Mouse (Mus musculus) T-helper 1 cell (primary cell): ENCODE results near the gene Asap3.

Experiments used
- in situ Hi-C: fragments of 300-600 bp; cut with MboI, MseI; formaldehyde crosslinking; loops from one replicate; pipeline ENCODE4 v1.15.1; 2025; ENCODE audit warnings: high pct_unique_total_duplicates

Gene Asap3

DNA sequence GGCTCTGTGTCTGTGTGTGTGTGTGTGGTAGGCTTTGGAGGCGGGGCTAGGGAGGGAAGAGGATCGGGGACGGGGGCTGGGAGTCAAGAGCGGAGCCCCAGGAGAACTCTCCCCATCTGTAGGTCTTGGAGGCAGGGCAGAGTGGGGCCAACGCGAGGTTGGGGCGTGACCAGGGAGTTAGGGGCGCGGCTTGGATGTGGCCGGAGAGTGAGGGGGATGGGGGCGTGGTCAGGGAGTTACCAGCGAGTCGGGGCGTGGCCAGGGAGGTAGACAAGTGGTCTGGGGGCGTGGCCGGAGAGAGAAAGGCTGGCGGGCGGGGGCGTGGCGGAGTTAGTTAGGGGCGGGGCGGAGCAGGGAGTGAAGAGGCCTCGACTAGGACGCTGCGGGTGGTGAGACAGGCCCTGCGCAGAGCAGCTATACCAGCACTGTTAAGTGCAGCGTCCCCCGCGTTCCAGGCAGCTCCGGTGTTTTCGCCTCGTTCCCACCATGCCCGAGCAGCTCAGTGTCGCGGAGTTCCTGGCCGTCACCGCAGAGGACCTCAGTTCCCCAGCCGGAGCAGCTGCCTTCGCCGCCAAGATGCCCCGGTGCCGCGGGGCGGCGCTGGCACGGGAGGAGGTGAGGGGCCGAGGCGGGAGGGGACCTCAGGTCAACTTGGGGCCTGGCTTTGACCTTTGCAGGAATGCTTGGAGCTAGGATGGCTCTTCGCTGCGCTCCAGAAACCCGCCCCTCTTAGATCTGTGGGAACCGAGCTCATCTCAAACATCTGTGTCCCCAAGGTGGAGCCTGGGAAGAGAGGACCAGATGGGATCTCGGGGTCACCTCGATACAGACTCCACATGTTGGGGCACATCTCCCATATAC, at the start of gene Asap3:
Gene Asap3, plus strand, starts transcription at position 333 of the 861 bp plus-strand sequence.
- in situ Hi-C loops, result no loop called here

DNA sequence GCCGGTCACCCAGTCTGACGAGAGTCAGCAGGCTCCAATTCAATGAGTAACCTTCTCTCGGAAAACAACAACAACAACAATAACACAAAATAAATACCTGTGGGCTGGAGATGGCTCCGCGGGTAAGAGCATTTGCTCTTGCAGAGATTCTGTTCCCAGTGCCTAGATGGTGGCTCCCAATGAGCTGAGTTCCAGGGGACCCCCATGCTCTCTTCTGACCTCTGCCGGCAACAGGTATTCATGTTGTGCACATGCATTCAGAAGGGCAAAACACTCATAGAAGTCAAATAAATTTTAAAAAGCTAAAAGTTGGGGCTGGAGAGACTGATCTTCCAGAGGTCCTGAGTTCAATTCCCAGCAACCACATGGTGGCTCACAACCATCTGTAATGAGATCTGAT, 47.7 kb upstream of the Asap3 start:
- in situ Hi-C loops, result no loop called here

DNA sequence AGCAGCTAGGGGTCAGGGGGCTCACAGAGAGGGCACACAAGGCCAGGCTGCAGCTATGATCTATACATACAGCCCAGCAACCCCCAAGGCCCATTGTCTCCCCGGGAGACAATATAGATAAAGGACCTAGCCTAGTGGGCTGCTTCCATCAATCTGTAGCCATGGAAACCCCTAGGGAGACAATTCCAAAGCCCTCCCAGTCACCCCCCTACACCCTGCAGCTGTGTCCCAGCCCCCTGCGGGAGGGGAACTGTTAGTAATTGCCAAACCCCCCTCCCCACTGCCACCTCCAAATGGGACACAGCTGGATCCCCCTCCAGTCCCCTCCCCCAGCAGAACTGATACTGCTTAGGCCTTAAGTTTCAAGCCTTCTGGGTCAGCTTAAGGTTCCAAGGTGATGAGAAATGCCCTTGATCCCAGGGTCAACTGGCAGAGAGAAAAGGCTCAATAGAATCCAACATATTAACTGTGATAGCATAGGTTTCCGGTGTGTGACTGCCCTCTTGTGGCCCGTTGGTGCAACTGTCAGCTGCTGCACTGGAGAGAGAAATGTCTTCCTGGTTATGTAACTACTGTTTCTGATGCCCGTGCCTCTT, 46.3 kb upstream of the Asap3 start:
- in situ Hi-C loops, result loop anchor here (5.0 kb wide), 1 partner anchor 42 kb away; no protein-coding TSS in a partner anchor

DNA sequence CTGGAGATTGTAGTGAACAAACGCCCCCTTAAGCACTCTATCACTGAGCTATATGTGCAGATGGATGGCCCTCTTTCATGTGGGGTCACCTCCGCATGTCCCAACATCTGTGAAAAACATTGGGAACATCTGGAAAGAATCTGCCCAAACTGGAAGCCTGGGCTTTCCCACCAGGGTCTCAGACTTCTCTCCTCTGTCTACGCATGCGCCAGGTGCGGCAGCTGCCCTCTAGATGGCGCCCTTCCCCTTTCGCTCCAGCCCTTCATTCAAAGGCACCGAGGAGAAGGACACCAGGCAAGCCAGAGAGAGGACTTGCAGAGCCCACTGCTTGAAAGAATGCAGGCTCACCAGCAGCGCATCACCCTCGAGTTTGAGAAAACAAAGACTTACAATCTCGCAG, 42.7 kb upstream of the Asap3 start:
- in situ Hi-C loops, result loop anchor here (5.0 kb wide), 1 partner anchor 39 kb away; no protein-coding TSS in a partner anchor

DNA sequence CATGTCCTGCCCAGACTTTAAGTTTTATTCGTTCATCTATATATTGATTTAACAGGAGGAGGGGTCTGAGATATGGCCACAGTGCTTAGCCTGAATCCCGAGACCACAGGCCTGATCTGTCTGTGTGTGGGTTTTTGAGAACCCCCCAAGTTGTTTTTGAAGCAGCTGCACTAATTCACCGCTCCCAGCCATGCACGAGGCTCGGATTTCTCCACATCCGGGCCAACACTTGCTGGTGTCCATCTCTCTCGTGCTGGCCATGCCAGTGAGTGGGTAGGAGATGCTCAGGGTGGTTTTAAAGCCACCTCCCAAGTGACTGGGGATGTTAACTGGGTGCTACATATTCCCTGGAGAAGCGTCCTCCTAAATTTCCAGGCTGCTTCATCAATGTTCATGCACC, 41.2 kb upstream of the Asap3 start:
- in situ Hi-C loops, result loop anchor here (5.0 kb wide), 1 partner anchor 37 kb away; no protein-coding TSS in a partner anchor

DNA sequence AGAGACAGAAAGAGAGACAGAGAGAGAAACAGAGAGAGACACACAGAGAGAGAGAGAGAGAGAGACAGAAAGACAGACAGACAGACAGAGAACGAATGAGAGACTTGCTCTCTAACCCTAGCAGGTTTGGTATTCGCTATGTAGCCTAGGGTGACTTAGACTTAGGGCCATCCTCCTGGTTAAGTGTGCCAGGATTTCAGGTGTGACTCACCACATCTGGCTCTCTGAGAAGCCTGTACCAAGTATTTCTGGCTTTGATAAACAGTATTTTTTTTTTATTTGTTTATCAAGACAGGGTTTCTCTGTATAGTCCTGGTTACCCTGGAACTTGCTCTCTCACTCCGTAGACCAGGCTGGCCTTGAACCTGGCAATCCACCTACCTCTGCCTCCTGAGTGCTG, 38.5 kb upstream of the Asap3 start:
- in situ Hi-C loops, result no loop called here

DNA sequence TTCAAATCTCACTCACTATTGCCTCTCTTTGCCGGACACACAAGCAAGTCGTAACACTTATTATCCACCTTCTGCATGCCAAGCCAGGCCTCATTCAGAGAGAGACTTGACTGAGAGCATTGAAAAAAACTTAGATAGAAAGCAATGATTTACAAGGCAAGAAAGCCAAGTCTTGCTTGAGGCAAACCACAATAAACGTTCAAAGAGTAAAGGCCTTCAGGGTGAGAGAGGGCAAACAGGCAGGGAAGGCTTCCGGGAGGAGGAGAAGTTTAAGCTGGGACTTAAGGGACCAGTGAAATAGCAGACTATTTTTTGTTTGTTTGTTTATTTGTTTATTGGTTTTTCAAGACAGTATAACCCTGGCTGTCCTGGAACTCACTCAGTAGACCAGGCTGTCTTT, 35.8 kb upstream of the Asap3 start:
- in situ Hi-C loops, result no loop called here

DNA sequence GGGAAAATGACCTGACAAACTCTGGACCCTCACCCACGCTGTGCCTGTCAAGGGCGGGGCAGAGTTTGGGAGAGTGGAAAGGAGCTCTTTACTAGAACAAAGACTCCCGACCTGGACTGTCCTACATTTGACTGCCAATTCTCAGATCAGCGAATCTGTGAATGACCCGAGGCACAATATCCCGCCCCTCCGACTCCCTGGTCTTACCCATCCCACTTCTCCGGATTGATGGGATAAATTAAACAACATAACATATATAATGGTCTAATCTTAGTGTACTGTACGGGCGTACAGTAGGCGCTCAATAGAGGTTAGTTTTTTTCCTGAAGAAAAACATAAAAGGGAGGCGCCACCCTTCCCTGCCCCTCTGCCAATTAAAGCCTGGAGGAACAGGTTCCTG, 34.7 kb upstream of the Asap3 start:
- in situ Hi-C loops, result no loop called here

DNA sequence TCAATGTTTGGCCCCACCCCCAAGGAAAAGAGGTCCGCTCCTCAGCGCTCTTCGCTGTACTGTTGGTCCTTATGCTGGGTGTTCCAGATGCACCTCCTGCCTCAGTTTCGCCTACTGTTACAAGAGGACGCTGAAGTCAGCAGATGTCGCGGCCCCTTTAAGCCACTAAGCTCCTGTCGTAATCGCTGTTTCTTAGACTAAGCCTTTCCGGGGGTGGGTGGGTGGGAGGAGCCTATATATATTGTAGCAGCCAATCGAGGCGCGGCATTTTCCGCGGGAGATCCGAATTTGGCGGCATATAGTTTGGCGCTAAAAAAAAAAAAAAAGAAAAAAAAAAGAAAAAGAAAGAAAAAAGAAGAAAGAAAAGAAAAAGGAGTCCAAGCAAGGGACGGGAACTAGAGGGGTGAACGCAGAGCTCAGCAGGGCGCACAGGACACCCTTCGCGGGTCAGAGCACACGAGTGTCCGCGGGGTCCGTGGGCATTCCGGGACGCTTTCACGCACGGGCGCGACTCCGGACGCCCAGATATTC, 34.1 kb upstream of the Asap3 start, which contains the start of gene E2f2:
Gene E2f2, plus strand, starts transcription at position 384 of the 531 bp plus-strand sequence.
- in situ Hi-C loops, result no loop called here

DNA sequence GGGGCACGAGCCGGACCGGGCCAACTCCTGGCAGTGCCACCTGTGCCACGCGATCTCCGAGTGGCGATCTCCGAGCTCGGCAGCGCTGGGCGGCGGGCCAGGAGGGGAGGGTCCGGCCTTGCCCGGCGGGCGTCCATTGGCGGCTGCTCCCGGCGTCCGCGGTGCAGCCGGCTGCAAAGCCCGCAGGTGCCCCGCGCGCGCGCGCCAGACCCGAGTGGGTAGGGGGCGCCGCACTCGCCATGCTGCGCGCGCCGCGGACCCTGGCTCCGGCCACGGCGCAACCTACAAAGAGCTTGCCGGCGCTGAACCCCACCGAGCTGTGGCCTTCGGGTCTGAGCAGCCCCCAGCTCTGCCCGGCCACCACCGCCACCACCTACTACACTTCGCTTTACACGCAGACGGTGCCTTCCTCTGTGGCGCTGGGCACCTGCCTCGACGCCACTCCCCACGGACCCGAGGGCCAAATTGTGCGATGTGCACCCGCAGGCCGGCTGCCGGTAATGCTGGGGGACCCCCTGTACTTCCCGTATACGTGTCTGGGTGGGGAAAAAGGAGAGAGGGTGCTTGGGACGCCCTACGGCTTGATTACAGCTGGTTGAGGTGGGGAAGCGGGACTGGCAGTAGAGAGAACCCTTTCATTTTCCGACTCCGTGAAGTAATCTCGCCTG, 33.5 kb upstream of the Asap3 start:
- in situ Hi-C loops, result no loop called here

DNA sequence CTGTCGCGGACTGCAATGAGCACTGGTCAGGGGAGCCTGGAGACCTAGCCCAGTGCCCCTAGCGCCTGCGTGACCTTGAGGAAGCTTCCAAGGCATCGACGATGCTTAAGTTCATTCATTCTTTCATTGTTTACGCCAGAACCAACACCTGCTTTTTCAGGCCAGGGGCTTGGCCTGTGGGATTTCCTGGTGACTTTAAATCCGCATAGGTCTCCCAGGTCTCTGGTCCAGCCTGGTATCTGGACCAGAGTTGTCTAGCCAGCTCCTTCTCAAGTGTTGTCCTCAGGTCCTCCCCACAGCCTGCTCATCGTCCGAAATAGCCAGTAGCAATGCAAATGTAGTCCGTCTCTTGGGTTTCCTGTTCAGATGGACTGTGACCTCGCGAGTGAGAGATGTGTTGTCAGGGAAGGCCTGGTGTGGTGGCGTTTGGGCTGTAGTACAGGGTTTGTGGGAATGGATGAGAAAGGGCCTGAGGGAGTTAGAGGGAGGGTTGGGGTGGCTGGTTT, 32.9 kb upstream of the Asap3 start:
- in situ Hi-C loops, result no loop called here

DNA sequence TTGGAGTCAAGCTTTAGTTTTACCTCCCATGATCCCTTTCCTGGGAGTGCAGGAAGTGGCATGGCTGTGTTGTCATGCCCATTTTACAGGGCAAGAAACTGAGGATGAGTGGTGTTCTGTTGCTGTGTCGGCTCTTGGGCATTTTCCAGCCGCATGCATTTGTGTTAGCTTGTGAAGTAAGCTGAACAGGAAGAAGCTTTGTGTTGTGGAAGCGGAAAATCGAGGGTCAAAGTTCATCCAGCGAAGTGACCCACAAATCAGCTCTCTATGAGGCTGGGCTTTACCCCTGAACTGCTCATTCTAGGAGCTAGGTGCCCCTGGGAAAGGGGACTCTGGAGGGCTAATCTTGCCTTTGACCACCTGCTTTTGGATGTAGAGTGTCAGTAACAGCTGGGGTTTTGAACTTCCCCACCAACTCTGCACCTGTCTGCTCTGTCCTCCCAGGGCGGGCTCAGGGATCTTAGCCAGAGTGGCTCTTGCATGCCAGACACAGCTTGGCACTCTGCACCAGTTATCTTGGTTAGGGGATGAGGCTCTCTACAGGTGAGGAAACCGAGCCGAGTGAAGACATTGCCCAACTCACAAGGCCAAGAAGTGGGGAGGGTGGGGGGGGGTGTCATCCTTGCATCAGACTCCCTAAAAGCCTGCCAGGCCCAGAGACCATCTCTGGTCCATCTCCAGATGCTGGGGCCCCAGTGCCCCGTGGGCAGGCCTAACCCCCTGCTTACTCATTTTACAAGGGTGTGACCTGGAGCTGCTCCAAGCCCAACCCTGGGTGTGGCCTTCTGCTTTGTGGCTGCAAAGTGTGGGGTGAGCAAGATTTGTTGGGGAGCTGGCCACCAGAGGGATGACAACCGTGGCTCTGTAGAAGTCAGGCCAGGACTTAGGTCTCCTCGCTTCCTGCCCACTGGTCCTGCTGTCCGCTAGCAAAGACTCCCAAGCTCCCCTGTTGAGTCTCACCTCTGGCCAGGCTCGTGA, 31.7 kb upstream of the Asap3 start:
- in situ Hi-C loops, result no loop called here

DNA sequence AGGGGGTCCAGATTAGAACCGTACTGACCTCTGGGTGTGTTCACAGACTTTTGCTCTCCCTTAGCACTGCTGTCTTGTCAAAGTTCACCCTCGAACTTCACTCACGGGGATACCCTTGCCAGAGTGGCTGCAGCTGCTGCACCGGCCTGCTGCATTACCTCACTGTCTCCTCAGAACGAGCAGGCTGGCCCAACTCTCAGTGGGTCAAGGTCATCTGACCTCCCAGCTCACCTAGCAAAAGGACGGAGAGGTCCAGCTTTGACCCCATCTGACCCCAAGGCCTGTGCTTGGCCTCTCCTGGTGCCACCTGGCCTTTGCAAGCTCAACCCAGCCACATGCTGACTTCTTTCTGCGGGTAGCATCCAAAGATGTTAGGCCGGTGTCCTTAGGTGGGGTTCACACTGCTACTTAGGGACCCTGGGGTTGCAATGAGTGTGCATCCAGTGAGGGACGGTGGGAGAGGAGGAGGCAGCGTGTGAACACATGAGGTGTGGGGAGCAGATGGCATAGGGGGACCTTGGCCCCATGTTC, 30.1 kb upstream of the Asap3 start:
- in situ Hi-C loops, result no loop called here

DNA sequence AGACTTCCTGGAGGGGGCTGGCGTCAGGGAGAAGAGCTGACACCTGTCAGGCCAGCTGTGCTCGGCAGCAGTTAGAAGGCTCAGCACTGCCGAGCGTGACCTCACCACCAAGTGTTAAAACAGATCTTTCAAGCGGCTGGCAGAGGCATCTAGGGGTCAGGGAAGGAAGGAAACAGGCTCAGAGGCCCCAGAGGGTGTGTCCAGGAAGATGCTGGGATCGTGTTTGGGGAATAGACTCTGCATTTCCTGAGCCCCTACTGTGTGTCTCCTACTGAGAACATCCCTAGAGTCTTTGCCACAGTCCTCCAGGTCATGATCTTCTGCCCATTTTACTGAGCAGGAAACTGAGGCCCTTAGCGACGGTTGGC, 28.9 kb upstream of the Asap3 start:
- in situ Hi-C loops, result no loop called here

DNA sequence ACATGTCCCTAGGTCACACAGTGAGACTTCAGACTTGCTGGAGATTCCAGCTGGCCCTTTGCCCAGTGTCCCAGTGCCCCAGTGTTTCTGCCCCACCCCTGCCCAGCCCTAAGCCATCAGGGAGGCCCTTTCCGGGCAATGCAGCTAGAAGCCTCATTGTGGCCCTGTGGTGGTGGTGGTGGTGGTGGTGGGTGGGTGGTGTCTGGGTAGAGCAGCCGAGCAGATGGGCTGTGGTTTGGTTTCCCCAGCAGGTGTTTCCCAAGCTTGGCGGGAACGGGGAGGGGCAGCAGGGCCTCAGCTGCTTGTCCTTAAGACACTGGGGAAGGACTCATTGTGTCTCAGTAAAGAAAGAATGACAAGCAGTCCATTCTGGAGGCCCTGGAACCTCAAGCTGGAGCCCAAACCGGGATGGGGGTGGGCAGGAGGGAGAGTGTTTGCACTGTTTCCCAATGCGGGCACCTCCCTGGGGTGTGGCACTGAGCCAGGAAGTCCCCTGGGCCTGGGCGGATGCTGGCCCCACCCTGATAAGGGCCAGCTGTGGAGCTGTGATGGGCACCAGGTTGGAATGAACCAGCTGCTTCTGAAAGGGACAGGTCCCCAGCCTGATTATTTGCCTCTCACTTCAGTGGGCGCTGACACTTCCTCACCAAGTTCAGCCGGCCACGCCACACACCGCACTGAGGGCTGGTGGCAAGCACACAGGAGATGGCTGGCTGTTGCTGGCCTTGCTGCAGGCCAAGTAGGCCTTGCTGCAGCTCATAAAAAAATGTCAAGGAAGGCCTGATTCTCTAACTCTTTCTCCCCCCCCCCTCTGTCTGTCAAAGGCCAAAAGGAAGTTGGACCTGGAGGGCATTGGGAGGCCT, 28.3 kb upstream of the Asap3 start:
- in situ Hi-C loops, result no loop called here

DNA sequence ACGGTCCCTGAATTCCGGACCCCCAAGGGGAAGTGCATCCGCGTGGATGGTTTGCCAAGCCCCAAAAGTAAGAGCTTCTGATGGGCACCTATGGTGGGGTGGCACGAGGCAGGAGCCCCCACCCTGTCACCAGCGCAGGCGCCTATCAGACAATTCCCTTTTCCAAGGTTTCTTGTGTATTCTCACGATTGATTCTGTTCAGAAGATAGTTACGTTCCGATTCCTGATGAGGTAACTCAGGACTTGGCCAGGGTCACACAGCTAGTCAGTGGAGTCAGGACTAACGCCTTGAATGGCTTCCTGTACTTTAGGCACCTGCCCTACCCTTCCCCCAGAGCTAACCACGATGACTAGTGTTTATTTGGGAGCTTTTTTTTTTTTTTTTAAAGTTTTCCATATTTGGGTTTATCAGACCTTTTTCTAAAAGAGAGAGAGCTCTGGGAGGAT, 27.7 kb upstream of the Asap3 start:
- in situ Hi-C loops, result no loop called here

DNA sequence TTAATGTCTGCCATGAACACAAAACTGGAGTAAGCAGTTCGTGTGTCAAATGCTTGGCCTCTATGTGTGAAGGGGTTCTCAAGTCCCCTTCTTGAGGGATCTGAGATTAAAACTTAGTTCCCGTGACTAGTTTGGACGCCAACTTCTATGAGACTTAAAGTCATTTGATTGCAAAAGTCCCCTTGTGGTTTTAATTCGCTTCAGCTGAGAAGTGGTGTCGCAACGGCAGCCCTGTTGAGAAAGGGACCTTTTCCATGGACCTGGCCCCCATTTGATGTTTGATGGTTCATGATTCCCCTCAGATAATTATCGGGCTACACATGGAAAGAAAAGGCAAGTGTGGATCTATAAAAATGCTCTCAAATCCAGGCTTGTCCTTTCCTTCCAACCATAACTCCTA, 26.7 kb upstream of the Asap3 start:
- in situ Hi-C loops, result no loop called here

DNA sequence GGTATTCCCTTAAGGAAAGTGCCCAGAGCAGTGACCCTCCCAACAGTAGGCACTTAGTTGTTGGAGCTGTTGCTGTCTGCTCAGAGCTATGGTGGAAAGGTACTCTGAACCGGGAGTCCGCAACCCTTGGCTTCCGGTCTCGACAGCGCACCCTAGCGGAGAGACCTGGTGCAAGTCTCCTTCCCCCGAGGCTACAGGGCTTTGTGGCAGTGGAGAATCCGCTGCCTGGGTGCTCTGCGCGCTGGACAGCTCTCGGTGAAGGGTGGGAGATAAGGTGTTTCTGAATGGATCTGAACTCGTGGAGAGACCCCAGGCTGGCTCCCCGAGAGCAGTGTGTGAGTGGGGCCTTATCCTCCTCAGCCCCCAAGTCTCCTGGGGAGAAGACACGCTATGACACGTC, 26.2 kb upstream of the Asap3 start:
- in situ Hi-C loops, result no loop called here
